Mouse (Mus musculus) lung, adult 2 months (tissue): ENCODE results near the gene Mrpl17.

Experiments
- CTCF ChIP-seq: fragments of 200-500 bp; IDR thresholded peaks from 2 replicates; pipeline ENCODE4 v1.5.1; 2011; ENCODE audit warnings: mild to moderate bottlenecking, low read length, control low read depth; ENCODE audit not compliant: insufficient read depth
- POLR2A ChIP-seq: fragments of 200-500 bp; IDR thresholded peaks from 2 replicates; pipeline ENCODE4 v1.6.1; 2011; ENCODE audit warnings: low read depth, mild to moderate bottlenecking, control low read depth, low read length, borderline replicate concordance; ENCODE audit errors: extremely low read depth

DNA sequence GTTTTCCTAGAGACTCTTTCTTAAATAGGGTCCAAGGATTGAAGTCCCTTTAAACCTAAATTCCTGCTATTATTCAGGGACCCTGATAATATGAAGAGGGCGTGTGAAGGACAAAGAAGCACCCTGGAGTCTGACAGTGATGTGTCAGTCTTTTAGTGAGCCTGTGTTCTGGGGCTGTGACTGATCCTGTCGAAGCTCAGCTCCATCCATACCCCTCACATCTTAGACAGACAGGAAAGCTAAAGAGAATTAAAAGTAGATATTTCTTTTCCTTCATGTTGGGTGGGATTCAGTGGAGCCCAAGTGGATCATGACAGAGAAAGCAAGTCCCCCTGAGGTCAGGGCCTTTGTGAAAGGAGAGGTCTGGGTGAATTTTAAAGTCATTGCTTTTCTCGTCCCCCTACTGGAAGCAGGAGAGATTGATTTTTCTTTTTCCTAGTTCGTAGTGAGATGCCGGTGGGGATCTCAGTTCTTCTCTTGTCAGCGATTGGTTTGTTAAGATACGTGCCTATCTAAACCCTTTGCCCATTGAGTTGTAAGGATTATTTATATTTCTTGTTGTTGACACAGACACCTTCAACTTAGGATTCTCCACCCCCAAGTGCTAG, 15.0 kb downstream of the Mrpl17 start:
- TF ChIP-seq CTCF (no peak), POLR2A (no peak)
